Mouse (Mus musculus) cerebellum, postnatal 14 days (tissue): ENCODE data around the gene Nrxn1.
A peak's percentile ranks its signal among the peaks of the same experiment; 100 is the strongest.

Experiments used
- DNase-seq, 2 experiments: peaks; one replicate each; pipeline ENCODE4 v3.0.0; 2021; ENCODE audit warnings: mixed read lengths in 2 of 2

The Nrxn1 gene

GRCm38 (mm10) chr17:90955221-90955620 is 137.7 kb downstream of the Nrxn1 start:
- peak; percentile 20 to 62 for DNase-seq

GRCm38 (mm10) chr17:90934929-90935328 is 157.9 kb downstream of the Nrxn1 start:
- no peak for DNase-seq

GRCm38 (mm10) chr17:90913320-90913719 is 179.6 kb downstream of the Nrxn1 start:
- peak; percentile 82 to 93 for DNase-seq

GRCm38 (mm10) chr17:90912746-90913145 is 180.1 kb downstream of the Nrxn1 start:
- peak in 1 of 2 experiments; percentile 37 for DNase-seq

GRCm38 (mm10) chr17:90912341-90912740 is 180.5 kb downstream of the Nrxn1 start:
- peak; percentile 17 to 65 for DNase-seq

- no peak for DNase-seq
Measured at GRCm38 (mm10) chr17:90906118-90907093, 186.5 kb downstream of the Nrxn1 start.

GRCm38 (mm10) chr17:90905143-90905542 is 187.7 kb downstream of the Nrxn1 start:
- no peak for DNase-seq

- peak; percentile 30 to 59 for DNase-seq
Measured at GRCm38 (mm10) chr17:90892327-90893259, 200.3 kb downstream of the Nrxn1 start.

GRCm38 (mm10) chr17:90891711-90892110 is 201.2 kb downstream of the Nrxn1 start:
- DNase-seq = no peak

- DNase-seq = no peak
Measured at GRCm38 (mm10) chr17:90857225-90857624, 235.6 kb downstream of the Nrxn1 start.

- no peak for DNase-seq
Measured at GRCm38 (mm10) chr17:90843876-90844275, 249.0 kb downstream of the Nrxn1 start.

- no peak for DNase-seq
Measured at GRCm38 (mm10) chr17:90843072-90843611, 249.7 kb downstream of the Nrxn1 start.

GRCm38 (mm10) chr17:90837022-90837414 is 255.9 kb downstream of the Nrxn1 start:
- DNase-seq = peak in 1 of 2 experiments; percentile 47

GRCm38 (mm10) chr17:90836154-90837021 is 256.5 kb downstream of the Nrxn1 start:
- peak; percentile 21 to 54 for DNase-seq

GRCm38 (mm10) chr17:90818340-90818739 is 274.5 kb downstream of the Nrxn1 start:
- DNase-seq = peak in 1 of 2 experiments; percentile 32

- no peak for DNase-seq
Measured at GRCm38 (mm10) chr17:90817898-90818297, 275.0 kb downstream of the Nrxn1 start.

GRCm38 (mm10) chr17:90815306-90815705 is 277.6 kb downstream of the Nrxn1 start:
- DNase-seq = no peak

- DNase-seq = peak in 1 of 2 experiments; percentile 47
Measured at GRCm38 (mm10) chr17:90813760-90814159, 279.1 kb downstream of the Nrxn1 start.

- DNase-seq = no peak
Measured at GRCm38 (mm10) chr17:90812485-90812884, 280.4 kb downstream of the Nrxn1 start.

- DNase-seq = peak; percentile 87
Measured at GRCm38 (mm10) chr17:90809197-90810163, 283.4 kb downstream of the Nrxn1 start.

- DNase-seq = no peak
Measured at GRCm38 (mm10) chr17:90808256-90808655, 284.6 kb downstream of the Nrxn1 start.
